Mouse (Mus musculus) layer of hippocampus, postnatal 14 days (tissue): ENCODE results near the gene Hist1h3e. TPM values are rescaled to one million over a fixed set of nuclear protein-coding genes. Genes with fewer than 3 reads are reported as not detected.
"Not testable (repeated sequence)": the region's sequence is repeated elsewhere in the genome, so short reads cannot be mapped to it uniquely, and the experiment has no call there.

Experiments used
- DNase-seq, 2 experiments: peaks; one replicate each; pipeline ENCODE4 v3.0.0; 2021 to 2022; ENCODE audit warnings: low spot score in 2 of 2, mixed read lengths in 1 of 2
- total RNA-seq, 2 experiments: library from RNA; stranded (reverse); gene quantifications; 2 replicates each; pipeline ENCODE4 v1.2.3; 2021

Hist1h3e gene
- total RNA-seq, 2 experiments from 2014 or later, result 60.0 to 69.0 TPM

GRCm38 (mm10) chr13:23564482-23564881 is 2.3 kb upstream of the Hist1h3e start:
- DNase-seq, result no peak

GRCm38 (mm10) chr13:23562699-23563462 is 712 bp upstream of the Hist1h3e start:
- peak in 1 of 2 experiments; percentile 75 for DNase-seq

- not testable (repeated sequence) for DNase-seq
These were observed 662 bp downstream of the Hist1h3e start for GRCm38 (mm10) chr13:23561531-23561882.

- not testable (repeated sequence) for DNase-seq
These were observed 1.5 kb downstream of the Hist1h3e start for GRCm38 (mm10) chr13:23560699-23561098.

- DNase-seq, result no peak
These were observed 5.3 kb downstream of the Hist1h3e start for GRCm38 (mm10) chr13:23556906-23557305.

GRCm38 (mm10) chr13:23555839-23556416 is 6.2 kb downstream of the Hist1h3e start:
- DNase-seq, result peak; percentile 63 to 89

- peak; percentile 68 to 73 for DNase-seq
These were observed 7.0 kb downstream of the Hist1h3e start for GRCm38 (mm10) chr13:23554925-23555838.

GRCm38 (mm10) chr13:23554393-23554792 is 7.8 kb downstream of the Hist1h3e start:
- no peak for DNase-seq

- no peak for DNase-seq
These were observed 9.2 kb downstream of the Hist1h3e start, which contains the start of gene Hist1h1d for GRCm38 (mm10) chr13:23552962-23553361. Gene Hist1h1d (plus strand): TSS chr13:23553262.

GRCm38 (mm10) chr13:23551931-23552914 is 9.9 kb downstream of the Hist1h3e start:
- DNase-seq, result no peak

- peak; percentile 84 to 89 for DNase-seq
These were observed 10.9 kb downstream of the Hist1h3e start, which contains the start of gene Hist1h4f for GRCm38 (mm10) chr13:23551146-23551834. Gene Hist1h4f (minus strand): TSS chr13:23551648.

GRCm38 (mm10) chr13:23550761-23551145 is 11.4 kb downstream of the Hist1h3e start:
- DNase-seq, result no peak

GRCm38 (mm10) chr13:23546694-23547093 is 15.5 kb downstream of the Hist1h3e start:
- DNase-seq, result no peak

- DNase-seq, result not testable (repeated sequence)
These were observed 17.4 kb downstream of the Hist1h3e start for GRCm38 (mm10) chr13:23544787-23545120.

GRCm38 (mm10) chr13:23543965-23544786 is 18.0 kb downstream of the Hist1h3e start, which contains the start of gene Hist1h3f:
Gene Hist1h3f (plus strand): TSS chr13:23544052.
- peak; percentile 77 to 95 for DNase-seq

- DNase-seq, result peak; percentile 55 to 92
These were observed 19.1 kb downstream of the Hist1h3e start, which contains the start of gene Hist1h2bh for GRCm38 (mm10) chr13:23542999-23543607. Gene Hist1h2bh (minus strand): TSS chr13:23543392.

GRCm38 (mm10) chr13:23542225-23542980 is 19.8 kb downstream of the Hist1h3e start:
- not testable (repeated sequence) for DNase-seq
